Mouse (Mus musculus): ENCODE data around the gene Arrdc1. TPM values are rescaled to one million over a fixed set of nuclear protein-coding genes. Genes with fewer than 3 reads are reported as not detected.

Arrdc1 gene
- total RNA-seq, 1 experiment from 2014 or later, result 11.5 TPM

Small RNAs within 50 kb of the gene (microRNA-seq; reads per million reads assigned to microRNA genes)
- gene Gm22875, result 0 reads per million in 2 experiments

Other genes starting within 250 kb of the Arrdc1 start
- gene Cacna1b, start 172.1 kb downstream of the Arrdc1 start, total RNA-seq (2021), result 2.9 and 3.0 TPM in 2 replicates
- 57.0 and 66.9 TPM in 2 replicates for gene Ehmt1, start 15.6 kb downstream of the Arrdc1 start, total RNA-seq (2021)
- gene Zmynd19, start 14.5 kb upstream of the Arrdc1 start, total RNA-seq (2021), result 24.5 and 25.9 TPM in 2 replicates
- 8.5 and 9.9 TPM in 2 replicates for gene Dph7, start 27.1 kb upstream of the Arrdc1 start, total RNA-seq (2021)
- 85.7 and 89.8 TPM in 2 replicates for gene Mrpl41, start 39.8 kb upstream of the Arrdc1 start, total RNA-seq (2021)
- gene Pnpla7, start 40.8 kb upstream of the Arrdc1 start, total RNA-seq (2021), result 34.2 and 38.3 TPM in 2 replicates
- gene Nsmf, start 119.1 kb upstream of the Arrdc1 start, total RNA-seq (2021), result 58.5 and 61.2 TPM in 2 replicates
- 1.3 and 7.7 TPM in 2 replicates for gene Entpd8, start 145.1 kb upstream of the Arrdc1 start, total RNA-seq (2021)
- not detected in 2 replicates for gene Noxa1, start 159.9 kb upstream of the Arrdc1 start, total RNA-seq (2021)
- 8.7 and 9.5 TPM in 2 replicates for gene Nrarp, start 245.5 kb upstream of the Arrdc1 start, total RNA-seq (2021)

Data from adrenal gland, postnatal 14 days (tissue).